Mouse (Mus musculus): ENCODE results near the gene Ccdc15. TPM values are rescaled to one million over a fixed set of nuclear protein-coding genes. Genes with fewer than 3 reads are reported as not detected.

Ccdc15 gene
- polyA plus RNA-seq, 1 experiment = 18.6 TPM

DNA sequence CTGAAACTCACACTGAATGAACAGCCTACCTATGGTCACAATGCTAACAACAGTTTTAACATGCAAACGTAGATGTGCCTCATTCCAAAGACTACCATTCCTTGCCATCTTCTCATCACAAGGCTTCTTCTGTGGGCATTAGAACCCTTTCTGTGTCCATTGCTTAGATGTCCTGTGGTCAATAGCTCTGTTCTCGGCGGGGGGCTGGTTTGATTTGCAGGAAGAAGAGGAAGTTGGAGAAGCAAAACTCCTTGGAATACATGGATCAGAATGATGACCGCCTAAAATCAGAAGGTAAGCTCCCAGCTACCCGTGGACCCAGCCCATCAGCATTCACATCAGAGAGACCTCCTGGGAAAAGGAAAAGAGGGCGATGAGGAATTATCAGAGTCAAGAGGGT lies 34.9 kb upstream of the Ccdc15 start:
- H3K4me1 ChIP-seq (ENCODE audit: control insufficient read depth, insufficient read depth, low read length) = peaks cover 2% of the 10 kb centered on the region

DNA sequence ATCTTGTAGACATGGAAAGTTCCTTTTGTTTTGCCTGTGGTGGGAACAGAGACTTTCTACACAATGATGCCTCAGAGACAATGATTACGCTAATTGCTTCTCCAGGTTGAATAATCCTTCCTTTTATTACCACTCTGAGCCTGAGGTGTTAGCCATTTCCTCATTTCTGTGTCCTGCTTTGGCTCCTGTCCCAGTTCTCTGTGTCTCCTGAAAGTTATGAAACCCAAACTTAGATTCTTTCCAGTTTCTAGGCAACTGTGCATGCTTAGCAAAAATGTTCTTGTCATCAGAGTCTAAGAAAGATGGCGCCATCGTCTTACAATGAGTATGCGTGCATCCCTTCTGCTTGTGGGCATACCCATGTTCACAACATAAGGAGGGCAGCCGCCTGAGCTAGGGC lies 27.5 kb upstream of the Ccdc15 start:
- no peaks in the 10 kb centered on the region for H3K4me1 ChIP-seq (ENCODE audit: control insufficient read depth, insufficient read depth, low read length)
- H3K9ac ChIP-seq (ENCODE audit: low read depth, poor library complexity, severe bottlenecking) = no peak overlapping the region
- no peaks in the 10 kb centered on the region for H3K9me3 ChIP-seq (replicated peaks; ENCODE audit: control insufficient read depth, insufficient read depth, low read length, poor library complexity, severe bottlenecking)
- TF ChIP-seq CTCF (IDR thresholded peaks at IDR 0.05; ENCODE audit: low read depth, low read length) = no peak
- no peak for TF ChIP-seq EP300 (IDR thresholded peaks at IDR 0.05; ENCODE audit: insufficient read depth, low read depth, low read length)
- H3K27me3 ChIP-seq (ENCODE audit: control insufficient read depth, insufficient read depth, low read length, poor library complexity, severe bottlenecking) = no peaks in the 10 kb centered on the region; the same call in 1 of the 2 replicates
- H3K36me3 ChIP-seq (ENCODE audit: control insufficient read depth, insufficient read depth, low read length, poor library complexity, severe bottlenecking) = no peaks in the 10 kb centered on the region
- no peak overlapping the region for H3K27ac ChIP-seq (ENCODE audit: insufficient read depth, low read length)
- H3K4me3 ChIP-seq (ENCODE audit: low read depth, low read length) = no peak overlapping the region

More for the DNA sequence above, 34.9 kb upstream of the Ccdc15 start:
- Histone ChIP-seq H3K27me3 (ENCODE audit: control insufficient read depth, insufficient read depth, low read length, poor library complexity, severe bottlenecking) (no peaks in the 10 kb centered on the region), H3K36me3 (ENCODE audit: control insufficient read depth, insufficient read depth, low read length, poor library complexity, severe bottlenecking) (no peaks in the 10 kb centered on the region), H3K9me3 (replicated peaks; ENCODE audit: control insufficient read depth, insufficient read depth, low read length, poor library complexity, severe bottlenecking) (no peaks in the 10 kb centered on the region), H3K9ac (ENCODE audit: low read depth, poor library complexity, severe bottlenecking) (no peak overlapping the region), H3K4me3 (ENCODE audit: low read depth, low read length) (no peak overlapping the region), H3K27ac (ENCODE audit: insufficient read depth, low read length) (no peak overlapping the region)
- TF ChIP-seq CTCF (IDR thresholded peaks at IDR 0.05; ENCODE audit: low read depth, low read length) = no peak
- no peak for TF ChIP-seq EP300 (IDR thresholded peaks at IDR 0.05; ENCODE audit: insufficient read depth, low read depth, low read length)
- no peak for TF ChIP-seq POLR2A (IDR thresholded peaks at IDR 0.05; ENCODE audit: insufficient read depth, low read length)

DNA sequence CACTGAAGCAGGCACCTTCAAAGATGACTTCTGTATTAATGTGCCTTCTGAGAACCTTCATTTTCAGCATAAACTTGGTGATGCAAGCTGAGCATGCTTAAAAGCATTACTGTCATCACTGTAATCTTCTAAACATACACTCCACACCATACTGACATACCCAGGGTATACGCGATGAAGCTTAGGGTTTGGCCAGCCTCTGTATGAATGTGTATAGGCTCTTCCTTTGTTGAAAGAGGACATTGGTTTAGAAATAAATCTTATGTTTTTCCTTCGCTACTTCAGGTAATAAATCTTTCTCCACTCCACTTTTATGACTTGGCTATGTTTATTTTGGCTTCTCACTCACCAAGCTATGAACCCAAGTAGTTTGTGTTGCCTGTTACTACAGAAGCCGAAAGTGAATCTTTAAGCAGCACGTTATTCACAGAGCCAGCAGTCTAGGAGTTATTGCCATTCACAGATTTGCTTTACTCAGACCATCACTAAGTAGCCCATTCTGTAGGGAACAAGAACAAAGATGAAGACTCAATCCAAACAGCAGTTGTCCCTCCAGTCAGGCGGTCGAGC lies 23.1 kb upstream of the Ccdc15 start:
- Histone ChIP-seq H3K9me3 (replicated peaks; ENCODE audit: control insufficient read depth, insufficient read depth, low read length, poor library complexity, severe bottlenecking) (no peaks in the 10 kb centered on the region), H3K27ac (ENCODE audit: insufficient read depth, low read length) (no peak overlapping the region), H3K4me1 (ENCODE audit: control insufficient read depth, insufficient read depth, low read length) (no peaks in the 10 kb centered on the region), H3K4me3 (ENCODE audit: low read depth, low read length) (no peak overlapping the region), H3K9ac (ENCODE audit: low read depth, poor library complexity, severe bottlenecking) (no peak overlapping the region), H3K27me3 (ENCODE audit: control insufficient read depth, insufficient read depth, low read length, poor library complexity, severe bottlenecking) (no peaks in the 10 kb centered on the region), H3K36me3 (ENCODE audit: control insufficient read depth, insufficient read depth, low read length, poor library complexity, severe bottlenecking) (no peaks in the 10 kb centered on the region)
- TF ChIP-seq POLR2A (IDR thresholded peaks at IDR 0.05; ENCODE audit: insufficient read depth, low read length) = no peak
- no peak for TF ChIP-seq EP300 (IDR thresholded peaks at IDR 0.05; ENCODE audit: insufficient read depth, low read depth, low read length)
- no peak for TF ChIP-seq CTCF (IDR thresholded peaks at IDR 0.05; ENCODE audit: low read depth, low read length)

DNA sequence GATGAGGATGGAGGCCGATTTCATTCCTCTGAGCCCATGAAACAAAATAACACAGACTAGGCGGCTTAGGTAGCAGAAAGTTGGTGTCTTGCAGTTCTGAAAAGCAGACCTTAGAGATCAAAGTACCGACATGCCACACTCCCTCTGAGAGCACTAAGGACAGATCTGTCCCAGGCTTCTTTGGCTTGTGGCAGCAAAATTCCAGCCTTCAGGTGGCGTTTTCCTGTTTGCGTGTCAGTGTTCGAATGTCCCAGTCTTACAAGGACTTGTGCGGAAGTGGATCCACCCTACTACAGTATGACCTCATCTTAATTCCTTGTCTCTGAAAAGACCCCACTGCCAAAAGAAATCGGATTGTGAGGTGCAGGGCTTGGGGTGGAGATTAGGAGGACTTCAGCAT lies 20.6 kb upstream of the Ccdc15 start:
- no peak overlapping the region for H3K4me3 ChIP-seq (ENCODE audit: low read depth, low read length)
- no peaks in the 10 kb centered on the region for H3K27me3 ChIP-seq (ENCODE audit: control insufficient read depth, insufficient read depth, low read length, poor library complexity, severe bottlenecking)
- H3K9me3 ChIP-seq (replicated peaks; ENCODE audit: control insufficient read depth, insufficient read depth, low read length, poor library complexity, severe bottlenecking) = no peaks in the 10 kb centered on the region
- H3K4me1 ChIP-seq (ENCODE audit: control insufficient read depth, insufficient read depth, low read length) = no peaks in the 10 kb centered on the region
- TF ChIP-seq EP300 (IDR thresholded peaks at IDR 0.05; ENCODE audit: insufficient read depth, low read depth, low read length) (no peak), POLR2A (IDR thresholded peaks at IDR 0.05; ENCODE audit: insufficient read depth, low read length) (no peak)
- H3K9ac ChIP-seq (ENCODE audit: low read depth, poor library complexity, severe bottlenecking) = no peak overlapping the region
- H3K36me3 ChIP-seq (ENCODE audit: control insufficient read depth, insufficient read depth, low read length, poor library complexity, severe bottlenecking) = no peaks in the 10 kb centered on the region
- H3K27ac ChIP-seq (ENCODE audit: insufficient read depth, low read length) = no peak overlapping the region

- no peaks in the 10 kb centered on the region for H3K4me1 ChIP-seq (ENCODE audit: control insufficient read depth, insufficient read depth, low read length)
- H3K4me3 ChIP-seq (ENCODE audit: low read depth, low read length) = no peak overlapping the region
- no peak overlapping the region for H3K9ac ChIP-seq (ENCODE audit: low read depth, poor library complexity, severe bottlenecking)
- TF ChIP-seq EP300 (IDR thresholded peaks at IDR 0.05; ENCODE audit: insufficient read depth, low read depth, low read length) = no peak
- TF ChIP-seq POLR2A (IDR thresholded peaks at IDR 0.05; ENCODE audit: insufficient read depth, low read length) = no peak
- TF ChIP-seq CTCF (IDR thresholded peaks at IDR 0.05; ENCODE audit: low read depth, low read length) = no peak
- H3K9me3 ChIP-seq (replicated peaks; ENCODE audit: control insufficient read depth, insufficient read depth, low read length, poor library complexity, severe bottlenecking) = no peaks in the 10 kb centered on the region
- H3K27me3 ChIP-seq (ENCODE audit: control insufficient read depth, insufficient read depth, low read length, poor library complexity, severe bottlenecking) = no peaks in the 10 kb centered on the region
- H3K27ac ChIP-seq (ENCODE audit: insufficient read depth, low read length) = no peak overlapping the region
- H3K36me3 ChIP-seq (ENCODE audit: control insufficient read depth, insufficient read depth, low read length, poor library complexity, severe bottlenecking) = no peaks in the 10 kb centered on the region
Observed at GRCm38 (mm10) chr9:37368081-37368830, 20.0 kb upstream of the Ccdc15 start.

GRCm38 (mm10) chr9:37367301-37368080 lies 19.3 kb upstream of the Ccdc15 start, which contains the start of gene Hepacam:
Hepacam (plus strand) TSS chr9:37367351.
- Histone ChIP-seq H3K4me3 (ENCODE audit: low read depth, low read length) (no peak within 1 kb of the TSS), H3K9ac (ENCODE audit: low read depth, poor library complexity, severe bottlenecking) (no peak within 1 kb of the TSS), H3K27me3 (ENCODE audit: control insufficient read depth, insufficient read depth, low read length, poor library complexity, severe bottlenecking) (no peaks in the 10 kb centered on the region), H3K36me3 (ENCODE audit: control insufficient read depth, insufficient read depth, low read length, poor library complexity, severe bottlenecking) (no peaks in the 10 kb centered on the region), H3K27ac (ENCODE audit: insufficient read depth, low read length) (no peak within 1 kb of the TSS), H3K4me1 (ENCODE audit: control insufficient read depth, insufficient read depth, low read length) (no peaks in the 10 kb centered on the region), H3K9me3 (replicated peaks; ENCODE audit: control insufficient read depth, insufficient read depth, low read length, poor library complexity, severe bottlenecking) (no peaks in the 10 kb centered on the region)
- TF ChIP-seq CTCF (IDR thresholded peaks at IDR 0.05; ENCODE audit: low read depth, low read length) = no peak
- TF ChIP-seq EP300 (IDR thresholded peaks at IDR 0.05; ENCODE audit: insufficient read depth, low read depth, low read length) = no peak
- no peak for TF ChIP-seq POLR2A (IDR thresholded peaks at IDR 0.05; ENCODE audit: insufficient read depth, low read length)

All from ES-Bruce4 (cell line).